Mouse (Mus musculus): ENCODE data around the gene Plekhf1.

DNA sequence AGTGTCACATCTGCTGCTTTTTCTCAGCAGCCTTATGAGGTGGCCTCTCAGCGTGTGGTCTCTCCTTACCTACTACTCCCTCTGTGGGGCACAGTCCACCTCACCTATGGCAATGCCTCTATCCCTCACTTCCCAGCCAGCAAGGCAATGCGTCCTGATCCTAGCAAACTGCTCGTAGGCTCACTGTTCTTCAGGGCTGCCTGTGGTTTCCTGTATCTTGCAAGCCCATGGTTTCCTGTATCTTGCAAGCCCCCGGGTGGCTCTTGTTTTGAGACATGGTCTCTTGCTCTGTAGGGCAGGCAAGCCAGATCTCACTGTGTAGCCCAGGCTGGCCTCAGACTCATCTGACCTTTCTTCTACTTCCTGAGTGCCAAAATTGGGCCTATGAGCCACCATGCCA is 41.0 kb downstream of the Plekhf1 start:
- TF ChIP-seq CTCF (IDR thresholded peaks at IDR 0.05; ENCODE audit: extremely low read depth, insufficient read depth, insufficient read length, insufficient replicate concordance) (no peak), POLR2A (IDR thresholded peaks at IDR 0.05; ENCODE audit: low read depth, low read length) (no peak)
